Mouse (Mus musculus) CH12.LX (cell line): Measurements from ENCODE around the gene Fosl2. TPM values are rescaled to one million over a fixed set of nuclear protein-coding genes. Genes with fewer than 3 reads are reported as not detected.

Experiments used
- DNase-seq: peaks from one replicate; pipeline ENCODE4 v3.0.0-alpha.2; 2013; ENCODE audit errors: extremely low read depth
- H3K27ac ChIP-seq: 2 replicates; pipeline ENCODE4 v1.5.1; 2012; ENCODE audit warnings: low read depth, mild to moderate bottlenecking, control low read depth, moderate library complexity; ENCODE audit not compliant: insufficient read depth
- H3K27me3 ChIP-seq: replicated peaks from 2 replicates; pipeline ENCODE3; 2012; ENCODE audit warnings: inconsistent platforms
- H3K36me3 ChIP-seq, 2 experiments: replicated peaks in 1 of 2; 2 replicates each; pipeline versions ENCODE3 to v1.6.1; 2012; ENCODE audit warnings: inconsistent platforms in 1 of 2, low read length in 1 of 2, mild to moderate bottlenecking in 1 of 2, mixed read lengths in 1 of 2, moderate library complexity in 1 of 2; ENCODE audit not compliant: control insufficient read depth in 1 of 2, insufficient read depth in 1 of 2
- H3K4me1 ChIP-seq, 2 experiments: 2 replicates each; pipeline ENCODE4 v1.6.1; 2012; ENCODE audit warnings: inconsistent platforms in 1 of 2, moderate library complexity in 1 of 2; ENCODE audit not compliant: insufficient read depth in 2 of 2, control insufficient read depth in 1 of 2
- H3K4me2 ChIP-seq: 2 replicates; pipeline ENCODE4 v1.6.1; 2012; ENCODE audit warnings: low read depth, mild to moderate bottlenecking, control low read depth; ENCODE audit not compliant: poor library complexity, insufficient read depth, severe bottlenecking
- H3K4me3 ChIP-seq, 3 experiments: fragments of 150-350 bp in 1 of 3; sonication (generic) in 1 of 3; replicated peaks in 1 of 3; 2 replicates each; pipeline versions ENCODE3 to v1.5.1; 2011 to 2012; ENCODE audit warnings: low read depth in 2 of 3, low read length in 2 of 3, mild to moderate bottlenecking in 2 of 3, moderate library complexity in 2 of 3, control low read depth in 1 of 3, improper control_type of control experiment in 1 of 3, inconsistent platforms in 1 of 3, mixed read lengths in 1 of 3; ENCODE audit not compliant: poor library complexity in 1 of 3
- H3K79me2 ChIP-seq: replicated peaks from 2 replicates; pipeline ENCODE4 v1.6.1; 2012; ENCODE audit warnings: mild to moderate bottlenecking, moderate library complexity; ENCODE audit not compliant: control insufficient read depth, poor library complexity, insufficient read depth, severe bottlenecking; ENCODE audit errors: extremely low read depth
- H3K9ac ChIP-seq: 2 replicates; pipeline ENCODE4 v1.6.1; 2012; ENCODE audit warnings: low read depth, mild to moderate bottlenecking, control low read depth, moderate library complexity; ENCODE audit not compliant: insufficient read depth
- H3K9me3 ChIP-seq: replicated peaks from 2 replicates; pipeline ENCODE3; 2012; ENCODE audit warnings: low read length, inconsistent platforms, mixed read lengths
- CTCF ChIP-seq, 2 experiments: IDR thresholded peaks in 1 of 2; conservative IDR thresholded peaks in 1 of 2; 2 replicates each; pipeline ENCODE4 v1.5.1; 2011 to 2012; ENCODE audit warnings: low read depth in 2 of 2, low read length in 2 of 2, improper control_type of control experiment in 1 of 2, inconsistent platforms in 1 of 2, mild to moderate bottlenecking in 1 of 2, moderate library complexity in 1 of 2
- E2F4 ChIP-seq: IDR thresholded peaks from 2 replicates; pipeline ENCODE4 v1.6.1; 2011; ENCODE audit warnings: low read depth, low read length, improper control_type of control experiment; ENCODE audit not compliant: insufficient replicate concordance
- EP300 ChIP-seq: IDR thresholded peaks from 2 replicates; pipeline ENCODE4 v1.6.1; 2011; ENCODE audit warnings: low read length, improper control_type of control experiment
- ETS1 ChIP-seq: conservative IDR thresholded peaks from 2 replicates; pipeline ENCODE4 v1.6.1; 2012; ENCODE audit warnings: low read depth, mild to moderate bottlenecking, inconsistent platforms, low read length, improper control_type of control experiment, moderate library complexity
- IRF4 ChIP-seq: IDR thresholded peaks from 2 replicates; pipeline ENCODE4 v1.6.1; 2014; ENCODE audit warnings: low read depth, mild to moderate bottlenecking, inconsistent platforms, low read length, improper control_type of control experiment
- JUN ChIP-seq: IDR thresholded peaks from 2 replicates; pipeline ENCODE4 v1.6.1; 2011; ENCODE audit warnings: low read depth, mild to moderate bottlenecking, low read length, improper control_type of control experiment, moderate library complexity; ENCODE audit not compliant: insufficient read depth
- JUND ChIP-seq: conservative IDR thresholded peaks from 2 replicates; pipeline ENCODE4 v1.6.1; 2011; ENCODE audit warnings: low read depth, low read length, improper control_type of control experiment
- MAFK ChIP-seq: IDR thresholded peaks from 2 replicates; pipeline ENCODE4 v1.6.1; 2011; ENCODE audit warnings: low read length, improper control_type of control experiment; ENCODE audit not compliant: insufficient replicate concordance
- MAZ ChIP-seq: IDR thresholded peaks from 2 replicates; pipeline ENCODE4 v1.6.1; 2012; ENCODE audit warnings: low read depth, mild to moderate bottlenecking, inconsistent platforms, low read length, improper control_type of control experiment, moderate library complexity
- MXI1 ChIP-seq: IDR thresholded peaks from 2 replicates; pipeline ENCODE4 v1.6.1; 2011; ENCODE audit warnings: mild to moderate bottlenecking, low read depth, low read length, improper control_type of control experiment
- NRF1 ChIP-seq: IDR thresholded peaks from 2 replicates; pipeline ENCODE4 v1.6.1; 2014; ENCODE audit warnings: low read depth, mild to moderate bottlenecking, inconsistent platforms, low read length, improper control_type of control experiment, moderate library complexity
- POLR2A ChIP-seq: IDR thresholded peaks from 2 replicates; pipeline ENCODE4 v1.6.1; 2011; ENCODE audit warnings: low read depth, mild to moderate bottlenecking, improper control_type of control experiment, low read length
- POLR2AphosphoS2 ChIP-seq: IDR thresholded peaks from 2 replicates; pipeline ENCODE4 v1.6.1; 2011; ENCODE audit warnings: low read depth, low read length, improper control_type of control experiment
- RAD21 ChIP-seq: IDR thresholded peaks from 2 replicates; pipeline ENCODE4 v1.6.1; 2011; ENCODE audit warnings: low read depth, mild to moderate bottlenecking, low read length, improper control_type of control experiment, moderate library complexity
- SIN3A ChIP-seq: IDR thresholded peaks from 2 replicates; pipeline ENCODE4 v1.6.1; 2012; ENCODE audit warnings: low read length, improper control_type of control experiment, inconsistent platforms
- TCF12 ChIP-seq: IDR thresholded peaks from 2 replicates; pipeline ENCODE4 v1.6.1; 2014; ENCODE audit warnings: low read depth, mild to moderate bottlenecking, inconsistent platforms, low read length, improper control_type of control experiment
- UBTF ChIP-seq: IDR thresholded peaks from 2 replicates; pipeline ENCODE4 v1.6.1; 2012; ENCODE audit warnings: low read depth, mild to moderate bottlenecking, inconsistent platforms, low read length, improper control_type of control experiment, moderate library complexity
- USF1 ChIP-seq: IDR thresholded peaks from 2 replicates; pipeline ENCODE4 v1.6.1; 2014; ENCODE audit warnings: low read depth, mild to moderate bottlenecking, inconsistent platforms, low read length, improper control_type of control experiment
- ZC3H11A ChIP-seq: IDR thresholded peaks from 2 replicates; pipeline ENCODE4 v1.6.1; 2012; ENCODE audit warnings: low read depth, mild to moderate bottlenecking, inconsistent platforms, low read length, improper control_type of control experiment
- ZKSCAN1 ChIP-seq: IDR thresholded peaks from 2 replicates; pipeline ENCODE4 v1.6.1; 2012; ENCODE audit warnings: low read depth, inconsistent platforms, low read length, improper control_type of control experiment, borderline replicate concordance
- dilution Hi-C: fragments of 300-500 bp; cut with MboI; formaldehyde crosslinking; loops from 2 replicates; pipeline ENCODE4 v1.14.3; 2020; ENCODE audit warnings: low sequenced_read_pairs; ENCODE audit not compliant: extremely low pct_unique_long_range_greater_than_20kb, extremely low pct_ligation_motif_present
- in situ Hi-C: fragments of 300-500 bp; cut with MboI; formaldehyde crosslinking; loops from 3 replicates; pipeline ENCODE4 v1.14.3; 2019; ENCODE audit warnings: low sequenced_read_pairs, low pct_ligation_motif_present, low pct_unique_long_range_greater_than_20kb, mixed read lengths
- polyA plus RNA-seq: library from polyadenylated mRNA; unstranded; fragments of >175 nt; gene quantifications from 2 replicates; pipeline ENCODE4 v1.2.1, GENCODE M21; 2012; ENCODE audit warnings: low read depth; ENCODE audit not compliant: insufficient read length
- total RNA-seq, 2 experiments: library from RNA; depleted of rRNA; stranded (reverse); fragments of 300-350 nt in 1 of 2; fragments of >200 nt in 1 of 2; gene quantifications; 2 replicates each; pipeline ENCODE4 v1.2.3; 2012 to 2014

Fosl2 gene
- total and polyA plus RNA-seq, 3 experiments, result 0.23 to 0.91 (median 0.59) TPM

GRCm38 (mm10) chr5:32154931-32155688, 19.5 kb downstream of the Fosl2 start:
- H3K27ac ChIP-seq, result no peak overlapping the region
- dilution Hi-C loops, result no loop called here
- TF ChIP-seq POLR2AphosphoS2 (no peak), IRF4 (no peak), CTCF (conservative IDR thresholded peaks at IDR 0.05 in 1 of 2, IDR thresholded peaks at IDR 0.05 in 1 of 2; ENCODE audit: low read depth in 2 of 2, low read length in 2 of 2) (no peak), E2F4 (no peak), MAFK (no peak), ETS1 (no peak), RAD21 (no peak), EP300 (no peak), MXI1 (no peak), ZC3H11A (no peak), SIN3A (no peak), JUN (no peak), TCF12 (no peak), POLR2A (no peak), MAZ (no peak), JUND (no peak), USF1 (no peak), UBTF (no peak)
- in situ Hi-C loops, result no loop called here
- H3K4me2 ChIP-seq, result no peak overlapping the region
- H3K9me3 ChIP-seq, result no peaks in the 10 kb centered on the region
- no peaks in the 10 kb centered on the region for H3K4me1 ChIP-seq
- H3K36me3 ChIP-seq, result peaks cover 0 to 8% of the 10 kb centered on the region in 2 experiments
- no peak overlapping the region for H3K4me3 ChIP-seq
- no peak for DNase-seq
- H3K9ac ChIP-seq, result no peak overlapping the region
- no peaks in the 10 kb centered on the region for H3K79me2 ChIP-seq
- no peaks in the 10 kb centered on the region for H3K27me3 ChIP-seq

- dilution Hi-C loops, result no loop called here
Measured at GRCm38 (mm10) chr5:32155927-32156326, 20.3 kb downstream of the Fosl2 start.

More at GRCm38 (mm10) chr5:32155927-32156326, 20.3 kb downstream of the Fosl2 start:
- Histone ChIP-seq H3K4me2 (no peak overlapping the region), H3K9me3 (no peaks in the 10 kb centered on the region), H3K36me3 (peaks cover 0 to 8% of the 10 kb centered on the region in 2 experiments), H3K27me3 (no peaks in the 10 kb centered on the region), H3K9ac (no peak overlapping the region), H3K27ac (no peak overlapping the region), H3K79me2 (no peaks in the 10 kb centered on the region), H3K4me1 (no peaks in the 10 kb centered on the region), H3K4me3 (no peak overlapping the region)
- in situ Hi-C loops, result no loop called here
- TF ChIP-seq ZKSCAN1 (0 out of 2 replicates have a peak, but pooled peaks have one; percentile 5), JUN (no peak), RAD21 (no peak), NRF1 (no peak)
- DNase-seq, result no peak
